Mouse (Mus musculus): ENCODE data around the gene 4931429L15Rik. TPM values are rescaled to one million over a fixed set of nuclear protein-coding genes. Genes with fewer than 3 reads are reported as not detected.

Gene 4931429L15Rik
- polyA plus RNA-seq, 1 experiment from 2014 or later = not detected

DNA sequence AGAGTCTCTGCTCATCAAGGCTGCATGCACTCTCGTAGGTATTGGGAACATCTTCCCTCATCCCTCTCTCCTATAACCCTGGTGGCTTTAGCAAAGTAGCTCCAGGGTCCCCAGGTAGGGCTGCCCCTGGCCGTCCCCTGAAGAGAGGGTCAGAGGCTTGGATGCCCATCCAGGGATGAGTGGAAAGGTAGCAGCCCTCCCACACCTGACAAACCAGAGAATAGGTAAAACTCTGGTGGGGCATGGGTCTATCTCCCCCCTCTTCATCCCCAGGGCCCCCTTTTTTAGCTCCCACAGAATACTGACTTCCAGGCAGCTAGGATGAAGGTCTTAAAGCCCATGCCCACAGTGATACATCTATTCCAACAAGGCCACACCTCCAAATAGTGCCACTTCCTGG, 675 bp upstream of the 4931429L15Rik start:
- no peak overlapping the region for H3K4me3 ChIP-seq
- H3K9ac ChIP-seq = no peak overlapping the region
- no peak overlapping the region for H3K4me2 ChIP-seq
- peaks cover 3% of the 10 kb centered on the region; the same call in 1 of the 2 replicates for H3K9me3 ChIP-seq
- no peak for ATAC-seq (ENCODE audit: low FRiP score)
- peaks cover 30% of the 10 kb centered on the region for H3K4me1 ChIP-seq (replicated peaks)
- H3K27ac ChIP-seq = no peak overlapping the region
- H3K36me3 ChIP-seq = no peaks in the 10 kb centered on the region
- H3K27me3 ChIP-seq = no peaks in the 10 kb centered on the region
- 96% methylated on average over 2 of the region's 2 CpGs for WGBS

DNA sequence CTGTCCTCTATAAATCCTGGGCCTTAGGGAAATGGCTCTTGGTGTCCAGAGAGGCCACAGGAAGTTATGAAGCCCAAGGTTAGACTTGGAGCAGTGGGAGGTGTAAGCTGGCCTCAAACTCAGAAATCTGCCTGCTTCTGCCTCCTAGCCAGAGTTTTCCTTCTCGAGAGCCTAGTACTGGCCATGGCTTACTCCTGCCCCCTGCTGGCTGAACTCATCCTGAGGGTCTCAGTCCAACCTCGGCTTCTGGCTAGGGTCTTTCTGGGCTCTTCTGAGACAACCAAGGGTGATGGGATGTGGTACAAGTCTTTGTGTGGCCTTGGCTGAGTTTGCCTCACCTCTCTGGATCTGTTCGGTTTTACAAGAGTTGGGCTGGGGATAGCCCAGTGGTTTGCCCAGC, 1.8 kb downstream of the 4931429L15Rik start:
- Histone ChIP-seq H3K36me3 (no peaks in the 10 kb centered on the region), H3K4me1 (replicated peaks) (peaks cover 36% of the 10 kb centered on the region), H3K4me3 (no peak overlapping the region), H3K4me2 (no peak overlapping the region), H3K27me3 (peaks cover 7% of the 10 kb centered on the region; the same call in 1 of the 2 replicates), H3K9ac (no peak overlapping the region), H3K9me3 (peaks cover 3% of the 10 kb centered on the region; the same call in 1 of the 2 replicates), H3K27ac (no peak overlapping the region)
- 92% methylated on average over 3 of the region's 3 CpGs for WGBS
- ATAC-seq (ENCODE audit: low FRiP score) = no peak

DNA sequence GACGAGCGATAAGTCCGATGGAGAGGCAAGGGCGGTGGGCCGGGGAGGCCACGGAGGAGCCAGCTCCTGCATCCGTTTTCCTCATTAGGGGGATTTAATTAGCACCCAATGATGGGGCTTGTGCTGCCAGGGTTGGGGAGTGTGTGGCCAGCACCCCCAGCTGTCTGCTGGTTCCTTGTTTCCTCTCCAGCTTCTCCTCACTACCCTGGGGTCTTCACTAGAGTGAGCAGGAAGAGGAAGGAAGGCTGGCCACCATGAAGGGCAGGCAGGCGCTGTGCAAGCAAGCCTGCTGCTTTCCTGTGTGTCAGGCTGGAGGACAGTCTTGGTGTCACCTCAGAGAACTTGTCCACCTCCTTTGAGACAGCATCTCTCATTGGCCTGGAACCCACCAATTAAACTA, 2.9 kb downstream of the 4931429L15Rik start:
- no peak for ATAC-seq (ENCODE audit: low FRiP score)
- Histone ChIP-seq H3K27me3 (peaks cover 7% of the 10 kb centered on the region; the same call in 1 of the 2 replicates), H3K4me3 (no peak overlapping the region), H3K9ac (no peak overlapping the region), H3K9me3 (peaks cover 3% of the 10 kb centered on the region; the same call in 1 of the 2 replicates), H3K27ac (peak overlapping the region; percentile 36; the same call in 1 of the 2 replicates), H3K36me3 (no peaks in the 10 kb centered on the region), H3K4me2 (no peak overlapping the region), H3K4me1 (replicated peaks) (peaks cover 27% of the 10 kb centered on the region)
- 49% methylated on average over 8 of the region's 8 CpGs for WGBS

DNA sequence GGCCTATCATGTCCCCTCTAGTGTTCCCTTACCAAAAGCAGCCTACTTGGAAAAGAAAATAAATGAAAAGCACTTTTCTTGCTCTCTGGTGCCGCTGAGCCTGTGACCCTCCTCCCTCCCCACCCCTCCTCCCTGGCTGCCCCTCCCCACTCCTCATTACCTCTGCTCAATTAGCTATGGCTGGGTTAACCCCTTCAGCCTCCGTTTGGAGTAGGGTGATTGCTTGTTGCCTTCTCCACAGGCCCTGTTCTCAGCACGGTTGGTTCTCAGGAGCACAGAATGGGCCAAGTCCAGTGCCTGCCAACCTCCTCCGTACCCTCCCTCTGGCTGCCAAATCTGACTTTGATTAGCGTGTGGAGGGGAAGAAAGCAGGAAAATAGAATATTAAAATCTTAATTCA, 3.4 kb downstream of the 4931429L15Rik start:
- no peaks in the 10 kb centered on the region for H3K36me3 ChIP-seq
- peaks cover 27% of the 10 kb centered on the region for H3K4me1 ChIP-seq (replicated peaks)
- ATAC-seq (ENCODE audit: low FRiP score) = peak; percentile 27; the same call in 1 of the 2 replicates
- peaks cover 3% of the 10 kb centered on the region; the same call in 1 of the 2 replicates for H3K9me3 ChIP-seq
- no peak overlapping the region for H3K4me3 ChIP-seq
- H3K9ac ChIP-seq = no peak overlapping the region
- peaks cover 7% of the 10 kb centered on the region; the same call in 1 of the 2 replicates for H3K27me3 ChIP-seq
- H3K4me2 ChIP-seq = peak overlapping the region; percentile 4; the same call in 1 of the 2 replicates
- 10% methylated on average over 5 of the region's 5 CpGs for WGBS
- 0 out of 2 replicates have a peak overlapping the region, but pooled peaks have one; percentile 31 for H3K27ac ChIP-seq

DNA sequence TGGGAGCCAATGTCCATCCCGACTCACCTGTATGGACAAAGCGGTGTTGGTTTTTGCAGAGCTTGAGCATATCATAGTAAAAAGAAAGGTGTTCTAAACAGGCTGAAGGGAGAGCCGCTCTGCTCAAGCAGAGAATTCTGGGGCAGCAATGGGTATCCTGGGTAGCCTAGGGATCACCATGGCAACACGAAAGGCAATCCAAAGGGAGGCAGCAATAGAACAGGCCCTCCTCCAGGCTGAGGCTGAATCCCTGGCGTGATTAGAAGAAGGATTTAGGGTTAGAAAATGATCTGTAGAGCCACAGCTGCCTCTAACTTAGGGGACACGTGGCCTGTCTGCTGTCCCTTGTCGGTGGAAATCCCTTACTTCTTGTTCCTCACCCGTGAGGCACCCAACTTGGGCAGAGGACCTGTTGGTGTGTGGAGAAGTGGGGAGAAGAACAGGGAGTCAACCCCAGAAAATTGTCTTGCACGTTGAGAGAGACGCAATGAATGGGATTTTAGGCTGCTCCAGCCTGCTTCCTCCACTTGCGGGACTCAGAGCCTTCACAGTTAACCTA, 3.9 kb downstream of the 4931429L15Rik start:
- WGBS = 23% methylated on average over 11 of the region's 11 CpGs
- ATAC-seq (ENCODE audit: low FRiP score) = peak; percentile 47; the same call in 1 of the 2 replicates

DNA sequence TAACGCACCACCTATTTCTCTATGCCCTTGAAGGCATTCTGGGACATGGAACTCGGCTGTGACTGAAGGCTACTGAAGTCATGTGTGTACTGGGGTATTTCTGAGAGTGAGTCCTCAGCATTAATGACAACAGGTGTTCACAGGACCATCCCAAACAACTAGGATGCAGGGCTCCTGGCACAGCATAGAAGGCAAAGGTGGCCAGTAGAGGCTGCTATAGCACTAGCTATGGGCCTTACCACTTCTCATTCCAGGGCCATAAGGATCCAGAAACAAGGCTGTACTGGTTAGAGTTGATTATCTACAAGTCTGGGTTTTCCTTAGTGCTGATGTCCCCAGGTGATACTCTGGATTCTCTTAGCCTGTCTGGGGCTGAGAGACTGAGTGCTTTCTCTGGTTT, 4.9 kb downstream of the 4931429L15Rik start:
- Histone ChIP-seq H3K4me1 (replicated peaks) (peaks cover 27% of the 10 kb centered on the region), H3K4me3 (no peak overlapping the region), H3K27ac (no peak overlapping the region), H3K4me2 (no peak overlapping the region), H3K9ac (no peak overlapping the region), H3K27me3 (peaks cover 7% of the 10 kb centered on the region; the same call in 1 of the 2 replicates), H3K9me3 (peaks cover 3% of the 10 kb centered on the region; the same call in 1 of the 2 replicates), H3K36me3 (no peaks in the 10 kb centered on the region)
- WGBS = 47% methylated on average over 2 of the region's 2 CpGs
- ATAC-seq (ENCODE audit: low FRiP score) = no peak

More for the DNA sequence above, 3.9 kb downstream of the 4931429L15Rik start:
- Histone ChIP-seq H3K27ac (peak overlapping the region; percentile 66), H3K27me3 (peaks cover 7% of the 10 kb centered on the region; the same call in 1 of the 2 replicates), H3K4me3 (no peak overlapping the region), H3K36me3 (no peaks in the 10 kb centered on the region), H3K4me1 (replicated peaks) (peaks cover 27% of the 10 kb centered on the region), H3K9me3 (peaks cover 3% of the 10 kb centered on the region; the same call in 1 of the 2 replicates), H3K4me2 (peak overlapping the region; percentile 4; the same call in 1 of the 2 replicates), H3K9ac (no peak overlapping the region)

DNA sequence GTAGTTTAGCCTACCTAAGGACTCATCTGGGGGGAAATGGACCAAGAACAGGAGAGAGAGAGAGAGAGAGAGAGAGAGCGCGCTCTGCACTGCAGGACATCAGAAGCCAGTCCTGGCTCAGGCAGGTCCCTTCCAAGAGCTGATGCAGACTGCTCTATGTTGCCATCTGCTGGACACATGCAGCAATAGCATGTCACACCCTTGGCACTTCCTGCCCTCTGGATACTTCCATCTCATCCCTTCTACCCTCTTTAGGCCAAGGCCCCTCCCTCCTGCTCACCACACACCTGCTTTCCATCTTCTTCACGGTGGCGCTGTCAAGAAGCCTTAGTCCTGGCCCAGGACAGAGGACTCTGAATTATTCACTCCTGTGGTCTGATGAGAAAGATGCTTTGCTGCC, 5.3 kb downstream of the 4931429L15Rik start:
- peak; percentile 48 for ATAC-seq (ENCODE audit: low FRiP score)
- H3K36me3 ChIP-seq = no peaks in the 10 kb centered on the region
- 0% methylated on average over 4 of the region's 4 CpGs for WGBS
- no peak overlapping the region for H3K4me3 ChIP-seq
- no peak overlapping the region for H3K27ac ChIP-seq
- peaks cover 27% of the 10 kb centered on the region for H3K4me1 ChIP-seq (replicated peaks)
- peaks cover 7% of the 10 kb centered on the region; the same call in 1 of the 2 replicates for H3K27me3 ChIP-seq
- peaks cover 3% of the 10 kb centered on the region; the same call in 1 of the 2 replicates for H3K9me3 ChIP-seq
- H3K4me2 ChIP-seq = no peak overlapping the region
- no peak overlapping the region for H3K9ac ChIP-seq

DNA sequence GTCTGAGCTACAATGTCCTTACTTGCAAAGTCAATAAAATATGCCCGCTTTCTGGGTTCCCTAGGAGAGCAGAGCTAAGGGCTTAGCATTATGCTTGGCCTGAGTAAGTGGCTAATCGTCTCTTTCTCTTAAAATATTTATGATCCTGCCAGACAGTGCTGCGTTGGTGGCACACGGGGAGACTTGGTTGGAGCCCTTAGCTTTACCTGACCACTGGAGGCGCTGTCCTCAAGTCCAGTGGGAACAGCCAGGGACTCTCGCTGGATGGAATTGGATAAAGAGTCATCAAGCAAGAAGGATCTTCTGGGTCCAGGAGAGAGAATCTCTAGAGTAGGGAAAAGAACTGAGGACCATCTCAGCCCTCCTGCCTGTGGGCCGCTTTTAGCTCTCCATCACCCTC, 10.7 kb downstream of the 4931429L15Rik start:
- WGBS = 13% methylated on average over 7 of the region's 7 CpGs
- no peaks in the 10 kb centered on the region for H3K36me3 ChIP-seq
- no peak overlapping the region for H3K27ac ChIP-seq
- no peak for ATAC-seq (ENCODE audit: low FRiP score)
- peaks cover 10% of the 10 kb centered on the region for H3K4me1 ChIP-seq (replicated peaks)
- H3K27me3 ChIP-seq = peaks cover 16% of the 10 kb centered on the region
- no peaks in the 10 kb centered on the region for H3K9me3 ChIP-seq
- no peak overlapping the region for H3K9ac ChIP-seq
- H3K4me2 ChIP-seq = no peak overlapping the region
- H3K4me3 ChIP-seq = no peak overlapping the region

DNA sequence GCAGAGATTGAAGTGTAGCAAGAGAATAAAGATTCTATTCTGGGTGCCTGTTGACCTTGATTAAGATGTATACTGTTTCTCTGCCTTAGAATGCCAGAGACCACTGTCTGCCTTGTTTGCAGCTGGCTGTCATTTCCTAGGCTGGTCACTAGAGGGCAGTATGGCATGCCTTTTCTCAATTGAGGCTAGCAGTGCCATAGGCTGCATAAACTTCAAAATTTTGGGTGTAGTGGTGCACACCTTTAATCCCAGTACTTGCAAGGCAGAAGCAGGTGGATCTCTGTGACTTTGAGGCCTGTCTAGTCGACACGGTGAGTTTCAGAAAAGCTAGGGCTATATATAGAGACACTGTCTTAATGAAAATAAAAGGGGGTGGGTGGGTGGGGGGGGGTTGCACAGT, 17.6 kb downstream of the 4931429L15Rik start:
- Histone ChIP-seq H3K27me3 (peaks cover 9% of the 10 kb centered on the region; the same call in 1 of the 2 replicates), H3K9ac (no peak overlapping the region), H3K36me3 (peaks cover 26% of the 10 kb centered on the region), H3K4me3 (no peak overlapping the region), H3K4me2 (no peak overlapping the region), H3K4me1 (replicated peaks) (no peaks in the 10 kb centered on the region), H3K9me3 (no peaks in the 10 kb centered on the region), H3K27ac (no peak overlapping the region)
- WGBS = 10% methylated on average over 2 of the region's 2 CpGs
- ATAC-seq (ENCODE audit: low FRiP score) = peak; percentile 24; the same call in 1 of the 2 replicates

DNA sequence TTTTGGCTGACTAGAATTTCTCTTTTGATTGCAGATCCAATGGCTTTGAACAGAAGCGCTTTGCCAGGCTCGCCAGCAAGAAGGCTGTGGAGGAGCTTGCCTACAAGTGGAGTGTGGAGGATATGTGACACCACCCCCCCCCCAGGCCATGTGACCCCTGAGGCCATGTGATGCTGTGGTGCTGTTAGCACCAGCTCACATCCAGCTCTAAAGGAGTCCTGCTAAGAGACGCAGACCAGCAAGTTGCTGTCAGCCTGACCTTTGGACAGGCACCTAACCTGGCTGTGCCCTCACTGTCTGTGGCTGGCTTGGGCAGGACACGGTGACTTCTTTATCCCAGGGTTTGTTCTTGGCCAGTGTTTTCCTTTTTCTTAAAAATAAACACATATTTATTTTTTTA, 21.4 kb downstream of the 4931429L15Rik start:
- Histone ChIP-seq H3K4me3 (no peak overlapping the region), H3K4me2 (no peak overlapping the region), H3K36me3 (peaks cover 58% of the 10 kb centered on the region), H3K4me1 (replicated peaks) (no peaks in the 10 kb centered on the region), H3K27me3 (no peaks in the 10 kb centered on the region), H3K27ac (no peak overlapping the region), H3K9me3 (no peaks in the 10 kb centered on the region), H3K9ac (no peak overlapping the region)
- WGBS = 91% methylated on average over 4 of the region's 4 CpGs
- no peak for ATAC-seq (ENCODE audit: low FRiP score)

DNA sequence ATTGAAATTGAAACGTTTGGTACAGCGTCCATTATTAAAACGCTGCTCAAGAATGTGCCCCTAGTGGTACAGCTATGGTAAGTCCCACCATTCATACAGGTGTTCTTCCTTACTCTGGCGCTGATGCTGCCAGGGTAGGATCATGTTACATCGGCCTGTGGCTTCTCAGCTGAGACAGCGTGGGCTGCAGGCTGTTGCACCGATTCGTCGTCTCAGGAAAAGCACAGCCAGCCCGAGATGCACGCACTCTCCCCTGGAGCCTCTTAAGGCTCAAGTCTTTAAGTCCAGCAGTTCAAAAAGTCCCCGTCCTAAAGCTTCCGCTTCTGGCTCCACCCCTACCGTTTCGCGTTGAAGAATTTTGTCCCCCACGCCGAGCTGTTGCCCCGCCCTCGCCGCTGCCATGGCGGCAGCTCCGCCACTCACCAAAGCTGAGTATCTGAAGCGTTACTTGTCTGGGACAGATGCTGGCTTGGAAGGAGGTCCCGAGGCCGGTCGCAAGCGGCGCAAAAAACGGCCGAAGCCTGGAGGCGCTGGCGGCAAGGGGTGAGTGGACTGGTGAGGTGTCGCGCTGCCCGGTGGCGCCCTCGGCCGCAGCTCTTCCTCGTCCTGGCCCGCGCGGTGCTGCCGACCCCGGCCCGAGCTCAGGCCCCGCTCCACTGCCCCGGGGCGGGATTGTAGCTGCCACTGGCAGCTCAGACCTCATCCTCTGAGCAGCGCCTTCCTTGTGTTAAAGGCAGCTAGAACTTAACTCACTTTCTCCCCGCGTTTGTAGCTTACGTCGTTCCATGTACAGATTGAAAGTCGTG, 37.0 kb downstream of the 4931429L15Rik start, which contains the start of gene Bud13:
Gene Bud13, plus strand, starts transcription at position 378 of the 806 bp plus-strand sequence.
- Histone ChIP-seq H3K4me3 (peak within 1 kb of the TSS; percentile 93), H3K9ac (peak within 1 kb of the TSS; percentile 91), H3K9me3 (no peaks in the 10 kb centered on the region), H3K4me2 (peak within 1 kb of the TSS; percentile 77), H3K27me3 (no peaks in the 10 kb centered on the region), H3K27ac (peak within 1 kb of the TSS; percentile 82), H3K4me1 (replicated peaks) (peaks cover 11% of the 10 kb centered on the region), H3K36me3 (peaks cover 56% of the 10 kb centered on the region)
- WGBS = under 1% methylated on average over 55 of the region's 55 CpGs
- peak; percentile 92 for ATAC-seq (ENCODE audit: low FRiP score)

DNA sequence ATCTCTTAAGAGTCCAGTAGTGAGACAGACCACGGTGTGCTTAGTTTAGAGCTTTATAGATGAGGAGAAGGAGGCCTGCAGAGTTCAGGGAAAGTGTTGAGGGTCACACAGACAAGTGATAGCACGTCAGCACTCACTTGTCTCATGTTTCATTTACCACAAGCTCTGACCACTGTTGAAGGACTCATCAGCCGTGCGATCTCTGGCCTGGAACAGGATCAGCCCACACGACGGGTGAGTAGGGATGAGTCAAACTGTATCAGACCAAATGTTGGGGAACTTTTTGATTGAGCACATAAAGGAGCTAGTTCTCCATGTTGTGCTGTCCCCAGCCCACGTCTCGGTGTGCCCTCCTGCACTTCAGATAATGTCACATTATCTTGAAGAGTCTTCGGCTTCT, 45.3 kb downstream of the 4931429L15Rik start:
- no peak overlapping the region for H3K27ac ChIP-seq
- H3K4me3 ChIP-seq = no peak overlapping the region
- H3K36me3 ChIP-seq = peaks cover 50% of the 10 kb centered on the region
- 93% methylated on average over 9 of the region's 9 CpGs for WGBS
- peaks cover 22% of the 10 kb centered on the region for H3K4me1 ChIP-seq (replicated peaks)
- no peak for ATAC-seq (ENCODE audit: low FRiP score)
- H3K4me2 ChIP-seq = peak overlapping the region; percentile 96; the same call in 1 of the 2 replicates
- no peak overlapping the region for H3K9ac ChIP-seq
- no peaks in the 10 kb centered on the region for H3K9me3 ChIP-seq
- H3K27me3 ChIP-seq = peaks cover 20% of the 10 kb centered on the region

Measured in hindbrain, embryonic 13.5 days (tissue).